Mouse (Mus musculus) forebrain, embryonic 12.5 days (tissue): Measurements from ENCODE around the gene Art5. TPM values are rescaled to one million over a fixed set of nuclear protein-coding genes. Genes with fewer than 3 reads are reported as not detected.
A peak's percentile ranks its signal among the peaks of the same experiment; 100 is the strongest.

ENCODE experiments used
- ATAC-seq: fragments of 200-750 bp; cut with Nextera tagmentation; 2 replicates; pipeline ENCODE4 v1.8.0; 2017; ENCODE audit warnings: moderate TSS enrichment; ENCODE audit not compliant: low FRiP score
- H3K27ac ChIP-seq: fragments of 300-500 bp; sonication (generic); 2 replicates; pipeline ENCODE4 v1.5.1; 2016; ENCODE audit warnings: mild to moderate bottlenecking
- H3K27me3 ChIP-seq: fragments of 300-500 bp; sonication (generic); 2 replicates; pipeline ENCODE4 v1.6.1; 2016; ENCODE audit warnings: mild to moderate bottlenecking
- H3K36me3 ChIP-seq: fragments of 300-500 bp; sonication (generic); replicated peaks from 2 replicates; pipeline ENCODE4 v1.6.1; 2016; ENCODE audit warnings: mild to moderate bottlenecking
- H3K4me1 ChIP-seq: fragments of 300-500 bp; sonication (generic); 2 replicates; pipeline ENCODE4 v1.6.1; 2016
- H3K4me2 ChIP-seq: fragments of 300-500 bp; sonication (generic); 2 replicates; pipeline ENCODE4 v1.6.1; 2016; ENCODE audit warnings: mild to moderate bottlenecking, moderate library complexity
- H3K4me3 ChIP-seq: fragments of 300-500 bp; sonication (generic); replicated peaks from 2 replicates; pipeline ENCODE4 v1.5.1; 2016; ENCODE audit warnings: mild to moderate bottlenecking
- H3K9ac ChIP-seq: fragments of 300-500 bp; sonication (generic); 2 replicates; pipeline ENCODE4 v1.6.1; 2016; ENCODE audit warnings: mild to moderate bottlenecking
- H3K9me3 ChIP-seq: fragments of 300-500 bp; sonication (generic); 2 replicates; pipeline ENCODE4 v1.6.1; 2016
- WGBS: fragments of 180-500 bp; shearing (Covaris S2); methylation state at CpG from one replicate; pipeline ENCODE4 v1.1.7; 2016; 5-methylcytosine and 5-hydroxymethylcytosine counted together
- polyA plus RNA-seq: library from polyadenylated mRNA; unstranded; fragments of >200 nt; fragmentation: Nextera tagmentation; extraction: Ambion mirVana; gene quantifications from 2 replicates; pipeline ENCODE4 v1.2.1, GENCODE M21; 2016

The Art5 gene
- polyA plus RNA-seq, 1 experiment from 2014 or later = 0.97 TPM

- no peak overlapping the region for H3K4me2 ChIP-seq
- ATAC-seq = no peak
- no peaks in the 10 kb centered on the region for H3K36me3 ChIP-seq
- no peak overlapping the region for H3K4me3 ChIP-seq
- H3K27ac ChIP-seq = no peak overlapping the region
- H3K4me1 ChIP-seq = peaks cover 25% of the 10 kb centered on the region
- no peaks in the 10 kb centered on the region for H3K9me3 ChIP-seq
- peaks cover 6% of the 10 kb centered on the region; the same call in 1 of the 2 replicates for H3K27me3 ChIP-seq
- no peak overlapping the region for H3K9ac ChIP-seq
- 78% methylated on average over 5 of the region's 5 CpGs for WGBS
Observed at GRCm38 (mm10) chr7:102104126-102104525, 5.2 kb downstream of the Art5 start.

GRCm38 (mm10) chr7:102103555-102103954, 5.7 kb downstream of the Art5 start:
- H3K9me3 ChIP-seq = no peaks in the 10 kb centered on the region
- no peak overlapping the region for H3K4me3 ChIP-seq
- no peak overlapping the region for H3K4me2 ChIP-seq
- no peaks in the 10 kb centered on the region for H3K36me3 ChIP-seq
- H3K27ac ChIP-seq = no peak overlapping the region
- no peak for ATAC-seq
- peaks cover 25% of the 10 kb centered on the region for H3K4me1 ChIP-seq
- WGBS = 88% methylated on average over 2 of the region's 2 CpGs
- H3K27me3 ChIP-seq = peaks cover 10% of the 10 kb centered on the region
- H3K9ac ChIP-seq = no peak overlapping the region

- Histone ChIP-seq H3K27ac (no peak overlapping the region), H3K36me3 (no peaks in the 10 kb centered on the region), H3K4me2 (no peak overlapping the region), H3K4me1 (peaks cover 25% of the 10 kb centered on the region), H3K9ac (no peak overlapping the region), H3K9me3 (no peaks in the 10 kb centered on the region), H3K4me3 (no peak overlapping the region), H3K27me3 (peaks cover 10% of the 10 kb centered on the region)
- no peak for ATAC-seq
- WGBS = 50% methylated on average over 6 of the region's 6 CpGs
Observed at GRCm38 (mm10) chr7:102102696-102103095, 6.6 kb downstream of the Art5 start.

- H3K27me3 ChIP-seq = peaks cover 10% of the 10 kb centered on the region
- WGBS = 44% methylated on average over 8 of the region's 8 CpGs
- peaks cover 25% of the 10 kb centered on the region for H3K4me1 ChIP-seq
- ATAC-seq = no peak
- no peak overlapping the region for H3K4me2 ChIP-seq
- H3K4me3 ChIP-seq = no peak overlapping the region
- H3K36me3 ChIP-seq = no peaks in the 10 kb centered on the region
- no peak overlapping the region for H3K9ac ChIP-seq
- H3K9me3 ChIP-seq = no peaks in the 10 kb centered on the region
- H3K27ac ChIP-seq = no peak overlapping the region
Observed at GRCm38 (mm10) chr7:102102241-102102640, 7.0 kb downstream of the Art5 start.

GRCm38 (mm10) chr7:102101487-102101886, 7.8 kb downstream of the Art5 start, which contains the start of gene Art1:
Art1 (plus strand) TSS chr7:102101743.
- H3K4me1 ChIP-seq = peaks cover 18% of the 10 kb centered on the region
- H3K4me3 ChIP-seq = no peak within 1 kb of the TSS
- 46% methylated on average over 5 of the region's 5 CpGs for WGBS
- peak within 1 kb of the TSS; percentile 55; the same call in 1 of the 2 replicates for H3K4me2 ChIP-seq
- no peaks in the 10 kb centered on the region for H3K36me3 ChIP-seq
- peaks cover 10% of the 10 kb centered on the region for H3K27me3 ChIP-seq
- no peak within 1 kb of the TSS for H3K27ac ChIP-seq
- no peak for ATAC-seq
- no peaks in the 10 kb centered on the region for H3K9me3 ChIP-seq
- no peak within 1 kb of the TSS for H3K9ac ChIP-seq

- H3K27ac ChIP-seq = no peak overlapping the region
- H3K4me2 ChIP-seq = no peak overlapping the region
- no peak overlapping the region for H3K4me3 ChIP-seq
- ATAC-seq = no peak
- H3K9me3 ChIP-seq = no peaks in the 10 kb centered on the region
- 60% methylated on average over 5 of the region's 5 CpGs for WGBS
- peaks cover 10% of the 10 kb centered on the region for H3K27me3 ChIP-seq
- H3K4me1 ChIP-seq = peaks cover 18% of the 10 kb centered on the region
- no peak overlapping the region for H3K9ac ChIP-seq
- 0 out of 2 replicates have a peak, but pooled peaks cover 1% of the 10 kb centered on the region for H3K36me3 ChIP-seq
Observed at GRCm38 (mm10) chr7:102100868-102101267, 8.4 kb downstream of the Art5 start.

- WGBS = 3% methylated on average over 30 of the region's 30 CpGs
- H3K27me3 ChIP-seq = peaks cover 10% of the 10 kb centered on the region
- H3K36me3 ChIP-seq = 0 out of 2 replicates have a peak, but pooled peaks cover 4% of the 10 kb centered on the region
- H3K4me3 ChIP-seq = peak overlapping the region; percentile 30
- peak overlapping the region; percentile 55 for H3K4me2 ChIP-seq
- no peak overlapping the region for H3K27ac ChIP-seq
- H3K4me1 ChIP-seq = peaks cover 18% of the 10 kb centered on the region
- H3K9me3 ChIP-seq = no peaks in the 10 kb centered on the region
- no peak overlapping the region for H3K9ac ChIP-seq
- peak; percentile 74 for ATAC-seq
Observed at GRCm38 (mm10) chr7:102099760-102100661, 9.3 kb downstream of the Art5 start.

- H3K9ac ChIP-seq = no peak overlapping the region
- H3K4me2 ChIP-seq = no peak overlapping the region
- H3K4me1 ChIP-seq = no peaks in the 10 kb centered on the region
- H3K4me3 ChIP-seq = no peak overlapping the region
- peaks cover 54% of the 10 kb centered on the region for H3K36me3 ChIP-seq
- no peak overlapping the region for H3K27ac ChIP-seq
- 98% methylated on average over 4 of the region's 4 CpGs for WGBS
- no peaks in the 10 kb centered on the region for H3K27me3 ChIP-seq
- ATAC-seq = no peak
- H3K9me3 ChIP-seq = no peaks in the 10 kb centered on the region
Observed at GRCm38 (mm10) chr7:102087336-102087735, 22.0 kb downstream of the Art5 start.

GRCm38 (mm10) chr7:102084041-102084696, 25.1 kb downstream of the Art5 start:
- no peak overlapping the region for H3K27ac ChIP-seq
- ATAC-seq = no peak
- H3K36me3 ChIP-seq = peaks cover 69% of the 10 kb centered on the region
- no peaks in the 10 kb centered on the region for H3K9me3 ChIP-seq
- no peak overlapping the region for H3K4me3 ChIP-seq
- WGBS = 96% methylated on average over 26 of the region's 26 CpGs
- no peaks in the 10 kb centered on the region for H3K4me1 ChIP-seq
- H3K27me3 ChIP-seq = no peaks in the 10 kb centered on the region
- no peak overlapping the region for H3K4me2 ChIP-seq
- H3K9ac ChIP-seq = no peak overlapping the region

GRCm38 (mm10) chr7:102082816-102083215, 26.5 kb downstream of the Art5 start, which contains the start of gene Trpc2:
Trpc2 (plus strand) TSS chr7:102083116.
- H3K9ac ChIP-seq = no peak within 1 kb of the TSS
- H3K4me1 ChIP-seq = no peaks in the 10 kb centered on the region
- no peak within 1 kb of the TSS for H3K27ac ChIP-seq
- ATAC-seq = no peak
- WGBS = 86% methylated on average over 5 of the region's 5 CpGs
- H3K4me2 ChIP-seq = no peak within 1 kb of the TSS
- H3K9me3 ChIP-seq = no peaks in the 10 kb centered on the region
- H3K36me3 ChIP-seq = peaks cover 68% of the 10 kb centered on the region
- no peaks in the 10 kb centered on the region for H3K27me3 ChIP-seq
- H3K4me3 ChIP-seq = no peak within 1 kb of the TSS

- Histone ChIP-seq H3K27me3 (no peaks in the 10 kb centered on the region), H3K9ac (no peak overlapping the region), H3K4me3 (no peak overlapping the region), H3K36me3 (peaks cover 79% of the 10 kb centered on the region), H3K4me1 (no peaks in the 10 kb centered on the region), H3K4me2 (no peak overlapping the region), H3K27ac (no peak overlapping the region), H3K9me3 (no peaks in the 10 kb centered on the region)
- ATAC-seq = no peak
- WGBS = 95% methylated on average over 5 of the region's 5 CpGs
Observed at GRCm38 (mm10) chr7:102081784-102082183, 27.5 kb downstream of the Art5 start.

- WGBS = 97% methylated on average over 8 of the region's 8 CpGs
- Histone ChIP-seq H3K4me2 (no peak overlapping the region), H3K27ac (no peak overlapping the region), H3K27me3 (no peaks in the 10 kb centered on the region), H3K9ac (no peak overlapping the region), H3K4me1 (no peaks in the 10 kb centered on the region), H3K9me3 (no peaks in the 10 kb centered on the region), H3K4me3 (no peak overlapping the region), H3K36me3 (peaks cover 88% of the 10 kb centered on the region)
- no peak for ATAC-seq
Observed at GRCm38 (mm10) chr7:102080311-102080710, 29.0 kb downstream of the Art5 start.
